Mouse (Mus musculus) erythroblast, embryonic 14.5 days (primary cell): Measurements from ENCODE around the gene Sgms1. TPM values are rescaled to one million over a fixed set of nuclear protein-coding genes. Genes with fewer than 3 reads are reported as not detected.

Experiments
- H3K27me3 ChIP-seq: 2 replicates; pipeline ENCODE4 v1.6.1; 2012; ENCODE audit warnings: inconsistent platforms; ENCODE audit not compliant: control insufficient read depth
- H3K36me3 ChIP-seq: 2 replicates; pipeline ENCODE4 v1.6.1; 2012; ENCODE audit warnings: mild to moderate bottlenecking, inconsistent platforms; ENCODE audit not compliant: control insufficient read depth
- H3K4me1 ChIP-seq: 2 replicates; pipeline ENCODE4 v1.6.1; 2012; ENCODE audit warnings: inconsistent platforms; ENCODE audit not compliant: control insufficient read depth
- H3K4me3 ChIP-seq: replicated peaks from 2 replicates; pipeline ENCODE3; 2012; ENCODE audit warnings: moderate library complexity, mild to moderate bottlenecking, inconsistent platforms
- H3K9me3 ChIP-seq: 2 replicates; pipeline ENCODE4 v1.6.1; 2012; ENCODE audit warnings: low read length, inconsistent platforms, mixed read lengths; ENCODE audit not compliant: control insufficient read depth
- GATA1 ChIP-seq: IDR thresholded peaks from 2 replicates; pipeline ENCODE4 v1.6.1; 2012; ENCODE audit warnings: low read length, inconsistent platforms, mixed read lengths
- TAL1 ChIP-seq: IDR thresholded peaks from 3 replicates; pipeline ENCODE4 v1.6.1; 2012; ENCODE audit warnings: low read length, inconsistent platforms, mixed read lengths
- polyA plus RNA-seq: library from polyadenylated mRNA; stranded (reverse); fragments of >175 nt; gene quantifications from 2 replicates; pipeline ENCODE4 v1.2.3, GENCODE M21; 2012

Sgms1 gene
- polyA plus RNA-seq, 1 experiment: 0.28 TPM

GRCm38 (mm10) chr19:32295581-32295980, 93.9 kb downstream of the Sgms1 start:
- TF ChIP-seq TAL1 (no peak), GATA1 (no peak)
- Histone ChIP-seq H3K4me3 (no peak overlapping the region), H3K27me3 (no peaks in the 10 kb centered on the region), H3K9me3 (no peaks in the 10 kb centered on the region), H3K36me3 (no peaks in the 10 kb centered on the region), H3K4me1 (peaks cover 18% of the 10 kb centered on the region)

- Histone ChIP-seq H3K4me1 (peaks cover 18% of the 10 kb centered on the region), H3K27me3 (no peaks in the 10 kb centered on the region), H3K9me3 (no peaks in the 10 kb centered on the region), H3K36me3 (no peaks in the 10 kb centered on the region), H3K4me3 (no peak overlapping the region)
- TF ChIP-seq TAL1: no peak
- no peak for TF ChIP-seq GATA1
These were observed 96.4 kb downstream of the Sgms1 start for GRCm38 (mm10) chr19:32292782-32293776.

DNA sequence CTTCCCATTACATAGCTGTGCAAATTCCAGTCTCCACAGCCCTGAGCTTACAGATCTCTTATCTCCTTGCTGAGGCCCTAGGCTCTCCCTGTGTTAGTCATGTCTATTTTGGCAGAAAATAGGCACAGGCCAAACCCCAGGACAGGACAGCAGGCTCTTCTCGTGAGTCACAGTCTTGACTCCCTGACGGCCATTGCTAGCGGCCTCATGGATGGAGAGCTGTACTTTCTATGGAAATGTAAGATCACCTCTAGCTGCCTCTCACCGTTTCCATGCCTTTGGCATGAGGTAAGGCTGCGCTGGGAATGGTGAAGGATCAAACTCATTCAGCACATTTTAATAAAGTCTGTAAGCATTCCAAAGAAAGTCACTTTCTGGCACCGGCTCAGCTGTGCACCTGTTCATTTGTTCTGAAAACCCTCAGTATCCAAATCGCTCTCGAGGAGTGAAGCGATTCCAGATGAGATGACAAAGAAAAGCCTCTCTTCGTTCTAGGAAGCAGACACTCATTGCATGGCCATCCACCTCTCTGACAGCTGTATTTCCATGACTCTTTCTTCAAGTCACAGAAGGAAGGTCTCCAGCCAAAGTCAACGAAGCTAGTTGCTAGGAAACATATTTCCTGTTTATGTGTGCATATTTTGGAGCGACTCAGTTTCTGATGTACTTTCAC, 97.3 kb downstream of the Sgms1 start:
- H3K4me1 ChIP-seq: peaks cover 18% of the 10 kb centered on the region
- H3K27me3 ChIP-seq: no peaks in the 10 kb centered on the region
- no peaks in the 10 kb centered on the region for H3K36me3 ChIP-seq
- no peaks in the 10 kb centered on the region for H3K9me3 ChIP-seq
- no peak overlapping the region for H3K4me3 ChIP-seq
- TF ChIP-seq GATA1: no peak
- no peak for TF ChIP-seq TAL1

DNA sequence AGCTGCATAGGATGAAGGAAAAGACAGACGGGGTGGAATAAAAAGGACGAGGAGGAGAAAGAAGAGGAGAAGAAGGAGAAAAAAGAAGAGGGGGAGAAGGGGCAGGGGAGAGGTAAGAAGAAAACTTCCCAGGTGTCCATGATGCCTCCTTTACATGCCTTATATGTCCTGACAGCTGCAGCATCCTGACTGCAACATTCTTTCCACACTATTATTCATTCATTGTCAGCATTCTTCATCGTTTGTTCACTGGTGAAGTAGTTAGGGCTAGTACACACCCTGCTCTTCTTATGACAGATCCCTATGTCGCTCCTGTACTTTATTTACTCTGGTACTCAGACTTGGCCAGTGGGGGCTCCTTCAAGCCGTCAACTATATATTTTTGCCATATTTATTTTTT, 98.4 kb downstream of the Sgms1 start:
- Histone ChIP-seq H3K4me3 (no peak overlapping the region), H3K36me3 (no peaks in the 10 kb centered on the region), H3K9me3 (no peaks in the 10 kb centered on the region), H3K27me3 (no peaks in the 10 kb centered on the region), H3K4me1 (peaks cover 18% of the 10 kb centered on the region)
- TF ChIP-seq TAL1 (no peak), GATA1 (no peak)

DNA sequence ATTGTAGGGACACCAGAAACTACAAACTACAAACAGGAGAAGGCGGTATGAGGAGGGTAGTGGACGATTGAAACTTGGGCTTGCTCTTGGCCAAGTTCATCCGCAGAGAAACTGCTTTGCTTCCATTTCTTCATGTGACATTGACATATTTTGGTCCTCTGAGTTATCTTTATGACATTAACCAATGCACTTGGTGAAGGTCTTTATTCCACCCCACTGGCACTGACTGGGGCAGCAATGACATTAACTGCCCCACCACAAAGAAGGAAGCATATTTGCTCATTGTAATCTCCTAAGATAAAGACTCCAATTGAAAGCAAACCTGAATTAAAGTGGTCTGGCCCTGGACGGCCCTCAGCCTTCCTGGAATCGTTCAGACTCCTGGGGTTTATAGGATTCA, 100.6 kb downstream of the Sgms1 start:
- Histone ChIP-seq H3K9me3 (no peaks in the 10 kb centered on the region), H3K4me1 (peaks cover 16% of the 10 kb centered on the region), H3K36me3 (no peaks in the 10 kb centered on the region), H3K4me3 (no peak overlapping the region), H3K27me3 (no peaks in the 10 kb centered on the region)
- TF ChIP-seq TAL1 (no peak), GATA1 (no peak)

GRCm38 (mm10) chr19:32287839-32288238, 101.7 kb downstream of the Sgms1 start:
- TF ChIP-seq GATA1 (no peak), TAL1 (no peak)
- Histone ChIP-seq H3K36me3 (no peaks in the 10 kb centered on the region), H3K27me3 (no peaks in the 10 kb centered on the region), H3K9me3 (no peaks in the 10 kb centered on the region), H3K4me1 (peaks cover 10% of the 10 kb centered on the region), H3K4me3 (no peak overlapping the region)

DNA sequence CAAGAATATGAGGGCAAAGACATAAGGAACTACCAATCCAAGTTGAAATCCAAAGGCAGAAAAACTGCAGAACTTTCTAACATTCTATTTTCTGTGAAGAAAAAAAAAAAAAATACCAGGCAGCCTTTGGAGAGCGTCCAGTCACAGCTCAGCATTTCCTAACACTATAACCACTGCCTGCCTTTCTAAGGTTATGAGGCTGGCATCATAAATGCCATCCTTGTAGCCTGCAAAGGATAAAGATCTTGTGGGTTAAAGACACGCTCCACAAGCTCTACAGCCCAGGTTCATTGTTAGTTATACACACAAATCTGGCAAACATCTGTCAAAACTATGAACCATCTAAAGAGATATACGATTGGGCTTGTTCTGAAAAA, 104.1 kb downstream of the Sgms1 start:
- Histone ChIP-seq H3K4me1 (peaks cover 5% of the 10 kb centered on the region), H3K4me3 (no peak overlapping the region), H3K9me3 (no peaks in the 10 kb centered on the region), H3K36me3 (no peaks in the 10 kb centered on the region), H3K27me3 (no peaks in the 10 kb centered on the region)
- no peak for TF ChIP-seq GATA1
- no peak for TF ChIP-seq TAL1

DNA sequence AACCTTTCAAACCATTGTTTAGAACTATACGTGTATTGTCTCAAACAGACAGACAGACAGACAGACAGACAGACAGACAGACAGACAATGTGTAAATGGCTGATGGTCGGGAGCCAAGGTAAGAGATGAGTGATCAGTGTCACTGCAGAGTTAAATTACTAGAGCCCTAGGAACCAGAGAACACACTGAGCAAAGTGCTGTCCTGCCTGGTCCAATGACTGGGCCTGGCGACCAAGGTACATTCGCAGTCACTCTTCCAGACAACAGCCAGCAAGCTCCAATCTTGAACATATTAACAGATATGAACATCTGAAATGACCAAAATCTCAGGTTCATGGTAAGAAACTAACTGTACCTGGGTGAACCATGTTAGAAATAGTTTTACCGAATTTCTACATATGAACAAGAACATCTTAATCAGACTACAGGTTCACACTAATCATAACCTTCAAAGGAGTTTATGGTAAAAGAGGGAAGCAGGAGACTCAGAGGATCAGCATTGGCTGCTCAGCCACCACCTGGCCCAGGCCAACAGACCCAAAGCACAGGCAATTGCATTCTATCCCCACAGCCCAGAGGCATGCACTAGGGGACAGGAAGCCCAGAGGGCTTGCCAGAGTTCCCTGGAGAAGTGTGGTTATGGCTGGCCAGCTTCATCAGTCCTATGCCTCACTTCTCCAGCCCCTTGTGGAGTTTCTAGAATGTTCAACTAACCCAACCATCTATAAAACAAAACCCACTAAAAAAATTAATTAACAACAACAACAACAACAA, 104.6 kb downstream of the Sgms1 start:
- no peak for TF ChIP-seq TAL1
- no peak for TF ChIP-seq GATA1
- Histone ChIP-seq H3K27me3 (no peaks in the 10 kb centered on the region), H3K4me1 (peaks cover 11% of the 10 kb centered on the region), H3K4me3 (no peak overlapping the region), H3K36me3 (no peaks in the 10 kb centered on the region), H3K9me3 (no peaks in the 10 kb centered on the region)

DNA sequence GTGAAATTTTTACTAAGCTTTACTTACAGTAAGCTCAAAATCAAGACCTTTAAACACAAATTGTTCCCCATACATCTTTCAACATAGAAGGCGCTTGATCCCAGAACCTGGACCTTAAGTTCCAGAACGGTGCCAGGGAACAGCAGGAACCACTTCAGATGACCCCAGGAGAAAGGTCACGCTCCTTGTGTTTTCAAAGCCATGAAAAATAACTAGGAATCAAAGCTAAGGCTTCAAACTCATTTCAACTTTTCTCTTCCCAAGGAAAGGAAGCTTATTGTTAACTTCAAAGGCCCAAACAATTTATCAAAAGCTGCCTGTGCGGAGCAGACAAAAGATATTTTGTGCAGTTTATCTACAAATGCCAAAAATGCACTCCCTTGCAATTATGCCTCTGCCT, 107.6 kb downstream of the Sgms1 start:
- H3K4me3 ChIP-seq: no peak overlapping the region
- no peaks in the 10 kb centered on the region for H3K9me3 ChIP-seq
- peaks cover 23% of the 10 kb centered on the region for H3K4me1 ChIP-seq
- TF ChIP-seq TAL1: no peak
- TF ChIP-seq GATA1: no peak
- H3K36me3 ChIP-seq: no peaks in the 10 kb centered on the region
- H3K27me3 ChIP-seq: no peaks in the 10 kb centered on the region
